Mouse (Mus musculus) intestine, embryonic 14.5 days (tissue): ENCODE measurements around the gene Ppp3r2. TPM values are rescaled to one million over a fixed set of nuclear protein-coding genes. Genes with fewer than 3 reads are reported as not detected.

Experiments used
- polyA plus RNA-seq: library from polyadenylated mRNA; unstranded; fragments of >200 nt; fragmentation: Nextera tagmentation; extraction: Ambion mirVana; gene quantifications from 2 replicates; pipeline ENCODE4 v1.2.1, GENCODE M21; 2014

The Ppp3r2 gene
- polyA plus RNA-seq, 1 experiment from 2014 or later, result 0.09 TPM

Other genes starting within 250 kb of the Ppp3r2 start
- gene Acnat1, start 208.1 kb downstream of the Ppp3r2 start, polyA plus RNA-seq, result 0.83 and 1.5 TPM in 2 replicates
- not detected in 2 replicates for gene Baat, start 175.5 kb downstream of the Ppp3r2 start, polyA plus RNA-seq
- 93.7 and 96.4 TPM in 2 replicates for gene Mrpl50, start 160.9 kb downstream of the Ppp3r2 start, polyA plus RNA-seq
- gene Zfp189, start 160.8 kb downstream of the Ppp3r2 start, polyA plus RNA-seq, result 6.1 and 7.9 TPM in 2 replicates
- 81.5 and 94.2 TPM in 2 replicates for gene Aldob, start 132.5 kb downstream of the Ppp3r2 start, polyA plus RNA-seq
- gene Tmem246, start 84.1 kb downstream of the Ppp3r2 start, polyA plus RNA-seq, result 23.6 and 23.9 TPM in 2 replicates
- gene Rnf20, start 50.0 kb downstream of the Ppp3r2 start, polyA plus RNA-seq, result 50.7 and 53.0 TPM in 2 replicates
- 0.74 and 1.0 TPM in 2 replicates for gene Grin3a, start 163.7 kb upstream of the Ppp3r2 start, polyA plus RNA-seq